Mouse (Mus musculus): Measurements from ENCODE around the gene Ccdc60. TPM values are rescaled to one million over a fixed set of nuclear protein-coding genes. Genes with fewer than 3 reads are reported as not detected.

The Ccdc60 gene
- under 1 TPM in 1 of 2 experiments, not detected in 1; 0.10 TPM for polyA plus RNA-seq (2017; shearing (Covaris generic))

GRCm38 (mm10) chr5:116288849-116289570, at the start of gene Ccdc60:
Gene Ccdc60, minus strand, starts transcription at chr5:116288985.

GRCm38 (mm10) chr5:116083081-116083480, 205.7 kb downstream of the Ccdc60 start, which contains the start of gene Tmem233:
Gene Tmem233, minus strand, starts transcription at chr5:116083244.

Other genes with a start within 250 kb of the Ccdc60 start
- not detected for gene Tmem233, start 205.7 kb downstream of the Ccdc60 start, polyA plus RNA-seq (2017; shearing (Covaris generic))
- not detected for gene Hspb8, start 133.9 kb upstream of the Ccdc60 start, polyA plus RNA-seq (2017; shearing (Covaris generic))